Mouse (Mus musculus) liver, embryonic 14.5 days (tissue): ENCODE measurements around the gene Mon2.

Experiments used
- CTCF ChIP-seq: IDR thresholded peaks from 2 replicates; pipeline ENCODE4 v1.5.1; 2016; ENCODE audit warnings: antibody characterized with exemption, low read depth, control low read depth
- EP300 ChIP-seq: IDR thresholded peaks from 2 replicates; pipeline ENCODE4 v1.6.1; 2016; ENCODE audit warnings: antibody characterized with exemption, low read depth

DNA sequence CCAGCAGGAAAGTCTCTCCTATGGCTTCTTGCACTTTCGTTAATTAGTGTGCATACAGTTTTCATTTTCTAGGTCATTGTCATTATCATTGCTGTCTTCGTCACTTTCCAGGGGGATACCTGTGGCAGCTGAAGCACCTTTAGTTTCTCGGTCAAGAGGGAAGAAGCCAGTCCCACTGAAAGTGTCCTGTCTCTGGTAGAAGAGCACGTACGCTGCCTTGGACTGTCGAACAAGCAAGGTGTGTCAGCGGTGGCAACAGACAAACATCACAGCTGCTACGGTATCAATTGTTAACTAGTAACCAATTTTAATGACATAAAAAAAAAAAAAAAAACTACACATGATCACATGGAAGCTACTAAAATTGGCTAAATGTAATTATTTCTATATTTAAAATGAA is 37.2 kb upstream of the Mon2 start:
- no peak for TF ChIP-seq EP300
- TF ChIP-seq CTCF: no peak
